Mouse (Mus musculus) erythroblast, embryonic 14.5 days (primary cell): Measurements from ENCODE around the gene Igfbp4. TPM values are rescaled to one million over a fixed set of nuclear protein-coding genes. Genes with fewer than 3 reads are reported as not detected.

ENCODE experiments used
- H3K27me3 ChIP-seq: 2 replicates; pipeline ENCODE4 v1.6.1; 2012; ENCODE audit warnings: inconsistent platforms; ENCODE audit not compliant: control insufficient read depth
- H3K36me3 ChIP-seq: 2 replicates; pipeline ENCODE4 v1.6.1; 2012; ENCODE audit warnings: mild to moderate bottlenecking, inconsistent platforms; ENCODE audit not compliant: control insufficient read depth
- H3K4me1 ChIP-seq: 2 replicates; pipeline ENCODE4 v1.6.1; 2012; ENCODE audit warnings: inconsistent platforms; ENCODE audit not compliant: control insufficient read depth
- H3K4me3 ChIP-seq: replicated peaks from 2 replicates; pipeline ENCODE3; 2012; ENCODE audit warnings: moderate library complexity, mild to moderate bottlenecking, inconsistent platforms
- H3K9me3 ChIP-seq: 2 replicates; pipeline ENCODE4 v1.6.1; 2012; ENCODE audit warnings: low read length, inconsistent platforms, mixed read lengths; ENCODE audit not compliant: control insufficient read depth
- GATA1 ChIP-seq: IDR thresholded peaks from 2 replicates; pipeline ENCODE4 v1.6.1; 2012; ENCODE audit warnings: low read length, inconsistent platforms, mixed read lengths
- TAL1 ChIP-seq: IDR thresholded peaks from 3 replicates; pipeline ENCODE4 v1.6.1; 2012; ENCODE audit warnings: low read length, inconsistent platforms, mixed read lengths
- polyA plus RNA-seq: library from polyadenylated mRNA; stranded (reverse); fragments of >175 nt; gene quantifications from 2 replicates; pipeline ENCODE4 v1.2.3, GENCODE M21; 2012

The Igfbp4 gene
- 2.0 and 2.9 TPM in 2 replicates for polyA plus RNA-seq

DNA sequence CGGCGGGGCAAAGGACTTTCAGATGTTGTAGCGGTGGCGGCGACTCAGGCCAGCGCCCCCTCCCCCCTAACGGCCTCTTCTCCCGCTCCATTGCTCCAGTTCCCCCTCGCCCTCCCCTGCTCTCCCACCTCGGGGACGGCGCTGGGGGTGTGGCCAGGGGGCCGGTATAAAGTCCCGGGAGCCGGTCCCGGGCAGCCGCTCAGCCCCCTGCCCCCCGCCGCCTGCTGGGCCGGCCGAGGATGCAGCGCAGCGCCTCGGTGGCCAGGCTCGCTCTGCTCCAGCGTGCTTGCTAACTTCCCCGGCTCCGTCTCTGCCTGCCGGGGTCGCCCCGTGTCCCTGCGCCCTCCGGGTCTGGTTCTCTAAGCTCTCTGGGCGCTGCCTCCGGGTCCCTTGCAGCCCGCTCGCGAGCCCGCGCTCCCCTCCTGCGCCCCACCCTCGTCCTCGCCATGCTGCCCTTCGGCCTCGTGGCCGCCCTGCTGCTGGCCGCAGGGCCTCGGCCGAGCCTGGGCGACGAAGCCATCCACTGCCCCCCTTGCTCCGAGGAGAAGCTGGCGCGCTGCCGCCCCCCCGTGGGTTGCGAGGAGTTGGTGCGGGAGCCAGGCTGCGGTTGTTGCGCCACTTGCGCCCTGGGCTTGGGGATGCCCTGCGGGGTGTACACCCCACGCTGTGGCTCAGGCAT lies at the start of gene Igfbp4:
TSS of gene Igfbp4 (plus strand) at position 194 of the 679 bp plus-strand sequence.
- H3K36me3 ChIP-seq: no peaks in the 10 kb centered on the region
- peaks cover 14% of the 10 kb centered on the region for H3K4me1 ChIP-seq
- peaks cover 82% of the 10 kb centered on the region for H3K27me3 ChIP-seq
- no peak for TF ChIP-seq GATA1
- TF ChIP-seq TAL1: no peak
- peaks cover 11% of the 10 kb centered on the region for H3K9me3 ChIP-seq
- H3K4me3 ChIP-seq: peak within 1 kb of the TSS; percentile 61

DNA sequence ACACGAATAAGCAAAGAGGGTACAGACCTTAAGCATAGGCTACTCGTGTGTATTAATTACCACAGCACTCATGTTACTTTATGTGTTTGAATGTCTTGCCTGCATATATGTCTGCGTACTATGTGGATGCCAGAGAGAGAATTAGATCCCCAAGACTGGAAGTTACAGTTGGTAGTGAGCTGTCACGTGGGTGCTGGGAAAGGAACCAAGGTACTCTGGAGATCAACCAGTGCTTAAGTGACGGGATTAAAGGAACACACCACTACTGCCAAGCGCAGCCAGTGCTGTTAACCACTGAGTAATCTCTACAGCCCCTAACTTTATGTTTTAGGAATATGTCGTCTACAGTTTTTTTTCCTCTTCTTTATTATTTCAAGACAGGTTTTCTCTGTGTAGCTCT lies 45.1 kb upstream of the Igfbp4 start:
- TF ChIP-seq GATA1 (no peak), TAL1 (no peak)
- no peak overlapping the region for H3K4me3 ChIP-seq
- peaks cover 100% of the 10 kb centered on the region for H3K36me3 ChIP-seq
- H3K4me1 ChIP-seq: no peaks in the 10 kb centered on the region; the same call in 1 of the 2 replicates
- no peaks in the 10 kb centered on the region; the same call in 1 of the 2 replicates for H3K27me3 ChIP-seq
- H3K9me3 ChIP-seq: no peaks in the 10 kb centered on the region

DNA sequence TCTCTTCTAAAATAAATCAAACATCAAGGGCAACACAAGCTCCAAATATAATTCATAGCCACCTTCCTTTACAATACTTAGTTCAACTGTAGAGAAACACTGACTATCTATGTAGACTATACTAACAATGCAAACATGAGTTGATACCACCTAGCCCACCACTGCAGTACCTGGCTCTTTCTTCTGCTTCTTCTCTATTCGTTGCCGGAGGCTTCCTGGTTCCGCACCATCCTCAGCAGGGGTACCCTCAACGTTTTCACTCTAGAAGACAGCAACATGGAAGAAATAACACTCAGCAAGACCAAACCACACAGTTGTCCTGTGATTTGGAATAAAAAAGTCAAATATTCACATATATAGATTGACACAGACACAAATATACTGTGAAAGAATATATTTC lies 43.4 kb upstream of the Igfbp4 start:
- H3K4me1 ChIP-seq: no peaks in the 10 kb centered on the region; the same call in 1 of the 2 replicates
- H3K27me3 ChIP-seq: no peaks in the 10 kb centered on the region; the same call in 1 of the 2 replicates
- no peaks in the 10 kb centered on the region for H3K9me3 ChIP-seq
- no peak overlapping the region for H3K4me3 ChIP-seq
- no peak for TF ChIP-seq GATA1
- TF ChIP-seq TAL1: no peak
- H3K36me3 ChIP-seq: peaks cover 100% of the 10 kb centered on the region

DNA sequence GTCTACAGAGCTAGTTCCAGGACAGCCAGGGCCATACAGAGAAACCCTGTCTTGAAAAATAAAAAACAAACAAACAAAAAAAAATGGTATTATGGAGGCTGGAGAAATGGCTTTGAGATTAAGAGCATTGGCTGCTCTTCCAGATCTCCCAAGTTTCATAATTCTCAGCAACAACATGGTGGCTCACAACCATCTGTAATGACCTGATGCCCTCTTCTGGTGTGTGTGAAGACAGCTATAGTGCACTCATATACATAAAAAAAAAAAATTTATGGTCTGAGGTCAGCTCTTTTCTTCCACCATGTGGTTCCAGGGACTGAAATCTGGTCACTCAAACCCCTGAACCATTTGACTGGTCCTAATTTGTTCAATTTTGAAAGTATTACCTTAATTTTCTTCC lies 42.3 kb upstream of the Igfbp4 start:
- no peaks in the 10 kb centered on the region for H3K9me3 ChIP-seq
- TF ChIP-seq GATA1 (no peak), TAL1 (no peak)
- no peak overlapping the region for H3K4me3 ChIP-seq
- no peaks in the 10 kb centered on the region; the same call in 1 of the 2 replicates for H3K27me3 ChIP-seq
- H3K4me1 ChIP-seq: no peaks in the 10 kb centered on the region; the same call in 1 of the 2 replicates
- peaks cover 100% of the 10 kb centered on the region for H3K36me3 ChIP-seq

DNA sequence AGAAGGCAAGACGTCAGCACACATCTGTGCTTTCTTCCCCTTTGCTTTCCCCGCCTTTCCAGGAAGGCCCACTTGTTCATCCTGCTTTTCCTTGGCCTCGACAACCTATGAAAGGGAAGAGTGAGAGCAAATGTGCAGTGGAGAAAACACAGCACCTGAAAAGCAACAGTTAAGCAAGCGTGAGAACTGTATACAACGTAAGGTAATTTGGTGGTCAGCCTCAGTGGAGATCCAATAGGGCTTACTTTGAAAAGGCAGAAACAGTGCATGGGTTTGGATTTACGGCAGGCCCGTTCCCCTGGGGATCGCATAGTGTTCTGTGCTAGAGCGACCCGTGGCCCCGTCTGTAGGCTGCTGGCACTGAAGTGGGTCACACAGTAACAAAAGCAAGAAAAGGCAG lies 41.8 kb upstream of the Igfbp4 start:
- Histone ChIP-seq H3K36me3 (peaks cover 100% of the 10 kb centered on the region), H3K27me3 (no peaks in the 10 kb centered on the region; the same call in 1 of the 2 replicates), H3K9me3 (no peaks in the 10 kb centered on the region), H3K4me1 (no peaks in the 10 kb centered on the region; the same call in 1 of the 2 replicates), H3K4me3 (no peak overlapping the region)
- no peak for TF ChIP-seq TAL1
- TF ChIP-seq GATA1: no peak

DNA sequence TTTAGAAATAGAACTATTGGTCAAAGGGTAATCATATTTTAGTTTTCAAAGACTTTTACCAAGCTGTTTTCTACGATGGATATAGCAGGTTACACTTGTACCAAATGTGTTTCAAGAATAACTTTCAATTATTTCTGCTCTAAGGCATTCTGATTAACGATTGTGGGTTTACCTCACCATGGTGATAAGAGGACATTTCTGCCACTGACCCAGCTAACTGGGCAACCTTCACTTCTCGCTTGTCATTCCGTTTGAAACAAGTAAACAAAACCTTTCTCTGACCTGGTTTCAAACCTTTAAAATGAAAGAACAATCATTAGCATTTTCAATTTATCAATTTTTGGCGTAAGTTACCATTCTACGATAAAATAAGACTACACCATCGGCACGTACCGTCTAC lies 34.3 kb upstream of the Igfbp4 start:
- Histone ChIP-seq H3K36me3 (peaks cover 100% of the 10 kb centered on the region), H3K9me3 (no peaks in the 10 kb centered on the region), H3K27me3 (no peaks in the 10 kb centered on the region), H3K4me3 (no peak overlapping the region), H3K4me1 (no peaks in the 10 kb centered on the region; the same call in 1 of the 2 replicates)
- no peak for TF ChIP-seq TAL1
- TF ChIP-seq GATA1: no peak

DNA sequence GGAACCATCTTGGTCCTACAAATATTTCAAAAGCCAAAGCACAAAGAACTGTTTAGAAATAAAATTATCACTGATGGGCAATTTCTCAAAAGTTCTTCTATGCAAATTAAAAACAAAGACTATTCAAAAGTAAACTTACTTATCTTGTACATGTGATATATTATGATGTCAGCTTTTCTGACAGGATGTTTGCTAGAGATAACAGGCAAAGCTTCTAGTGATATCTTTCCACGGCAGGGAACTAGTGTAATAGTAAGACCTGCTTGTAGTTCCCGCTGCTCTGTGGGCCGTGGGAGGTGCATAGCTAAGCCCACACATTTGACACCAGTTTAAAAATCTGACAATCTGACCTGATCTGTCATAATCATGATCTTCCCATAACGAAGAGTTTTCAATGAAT lies 30.9 kb upstream of the Igfbp4 start:
- Histone ChIP-seq H3K36me3 (peaks cover 100% of the 10 kb centered on the region), H3K27me3 (no peaks in the 10 kb centered on the region), H3K4me3 (no peak overlapping the region), H3K9me3 (no peaks in the 10 kb centered on the region), H3K4me1 (peaks cover 3% of the 10 kb centered on the region)
- no peak for TF ChIP-seq GATA1
- no peak for TF ChIP-seq TAL1

DNA sequence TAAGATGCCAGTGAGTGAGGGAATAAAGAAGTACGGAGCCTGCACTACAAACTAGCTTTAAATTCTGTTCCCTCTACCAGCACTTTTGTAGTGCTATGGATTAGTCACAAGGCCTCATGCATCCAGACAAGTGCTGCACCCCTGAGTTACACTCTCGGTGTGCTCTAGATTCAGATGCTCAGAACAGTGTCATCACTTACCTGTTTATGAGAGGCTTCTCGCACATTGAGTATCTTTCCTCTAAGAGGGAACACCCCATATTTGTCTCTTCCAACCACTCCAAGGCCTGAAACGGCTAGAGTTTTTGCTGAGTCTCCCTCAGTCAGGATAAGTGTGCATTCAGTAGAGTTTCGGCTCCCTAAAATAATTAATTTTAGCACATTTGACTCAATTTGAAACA lies 30.3 kb upstream of the Igfbp4 start:
- no peak overlapping the region for H3K4me3 ChIP-seq
- peaks cover 100% of the 10 kb centered on the region for H3K36me3 ChIP-seq
- H3K4me1 ChIP-seq: peaks cover 3% of the 10 kb centered on the region
- H3K27me3 ChIP-seq: no peaks in the 10 kb centered on the region
- no peak for TF ChIP-seq GATA1
- TF ChIP-seq TAL1: no peak
- no peaks in the 10 kb centered on the region for H3K9me3 ChIP-seq

DNA sequence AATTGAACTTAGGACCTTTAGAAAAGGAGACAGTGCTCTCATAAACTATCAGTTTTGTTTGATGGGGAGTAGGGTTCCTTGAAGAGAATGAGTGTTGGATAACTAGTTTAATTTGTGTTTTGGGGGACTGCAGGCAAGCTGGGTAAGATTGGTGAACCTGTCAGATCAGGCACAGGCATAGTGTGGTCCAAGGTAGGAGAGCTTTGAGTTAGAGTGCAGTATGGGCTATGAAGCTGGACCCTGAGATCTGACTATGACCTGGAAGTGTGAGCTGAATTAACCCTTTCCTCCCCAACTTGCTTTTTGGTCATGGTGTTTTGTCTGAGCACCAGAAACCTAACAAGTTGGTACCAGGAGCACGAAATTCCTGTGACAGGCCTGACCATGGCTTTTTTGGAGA lies 27.2 kb upstream of the Igfbp4 start:
- Histone ChIP-seq H3K4me1 (peaks cover 8% of the 10 kb centered on the region), H3K9me3 (no peaks in the 10 kb centered on the region), H3K27me3 (no peaks in the 10 kb centered on the region), H3K36me3 (peaks cover 100% of the 10 kb centered on the region), H3K4me3 (no peak overlapping the region)
- TF ChIP-seq TAL1: no peak
- TF ChIP-seq GATA1: no peak

DNA sequence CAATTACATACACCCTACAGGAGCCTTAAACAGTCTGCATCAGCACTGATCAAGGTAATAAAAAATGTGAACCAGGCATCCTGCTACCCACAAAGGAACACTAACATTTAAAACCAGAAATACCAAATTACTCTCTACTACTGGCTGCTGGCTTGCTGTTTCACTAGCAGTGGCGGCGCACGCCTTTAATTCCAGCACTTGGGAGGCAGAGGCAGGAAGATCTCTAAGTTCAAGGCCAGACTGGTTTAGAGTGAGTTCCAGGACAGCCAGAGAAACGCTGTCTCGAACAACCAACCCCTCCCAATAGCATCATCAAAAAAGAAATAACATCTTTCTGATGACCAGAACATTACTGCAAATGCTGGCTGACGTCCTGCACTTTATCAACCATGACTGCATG lies 21.2 kb upstream of the Igfbp4 start:
- Histone ChIP-seq H3K36me3 (peaks cover 87% of the 10 kb centered on the region), H3K4me3 (peak overlapping the region; percentile 22), H3K9me3 (no peaks in the 10 kb centered on the region), H3K27me3 (no peaks in the 10 kb centered on the region), H3K4me1 (peaks cover 39% of the 10 kb centered on the region)
- no peak for TF ChIP-seq GATA1
- TF ChIP-seq TAL1: no peak
